Mouse (Mus musculus): ENCODE data around the gene Gm18596.
"Not testable (repeated sequence)": the region's sequence is repeated elsewhere in the genome, so short reads cannot be mapped to it uniquely, and the experiment has no call there.

GRCm38 (mm10) chr10:77759582-77759981 lies 17.1 kb upstream of the Gm18596 start, which contains the start of gene Gm3233:
- TF ChIP-seq CTCF, POLR2A (IDR thresholded peaks at IDR 0.05; ENCODE audit: insufficient read depth, low read depth, low read length): not testable (repeated sequence)

All from olfactory bulb, adult 2 months (tissue).